ENCODE assay signal across 10 mouse cellular contexts in the genomic region with DNA sequence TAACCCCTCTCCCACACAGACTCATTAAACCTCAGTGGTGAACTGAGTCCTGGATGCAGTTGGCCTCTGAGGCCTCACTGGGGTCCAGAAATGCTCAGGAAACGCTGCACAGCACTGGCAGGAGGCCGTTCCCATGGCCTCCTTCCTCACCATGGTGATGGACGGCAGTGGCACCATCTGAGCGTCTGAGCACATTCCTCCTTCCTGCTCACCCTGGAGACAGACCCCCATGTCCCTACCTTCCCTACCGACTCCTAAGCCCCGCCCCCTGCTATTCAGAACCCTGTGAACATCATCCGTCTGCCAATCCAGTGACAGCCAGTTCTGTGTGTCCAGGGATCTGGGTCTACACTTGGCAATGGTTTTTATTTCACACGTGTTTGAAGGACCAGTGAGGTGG. TPM values are rescaled to one million over a fixed set of nuclear protein-coding genes. Genes with fewer than 3 reads are reported as not detected.
A peak's percentile ranks its signal among the peaks of the same experiment; 100 is the strongest.
DNase-seq lines count a peak whose midpoint lies in the region; ATAC-seq lines count a peak whose summit lies in the region.
"Had no signal": no experiment of that assay in that cellular context is flagged by ENCODE, and none has a peak within 500 bp of the region (broad histone marks: within the 10 kb centered on the region; RNA-seq: fewer than 3 reads in every experiment).

No protein-coding gene starts in this region.

- H3K4me2 ChIP-seq in embryonic facial prominence, embryonic 11.5 days (ENCODE audit: low read depth, low read length): no peak overlapping the region
- no peak overlapping the region for H3K4me2 ChIP-seq in forebrain, embryonic 15.5 days (replicated peaks)
- H3K4me2 ChIP-seq in midbrain, embryonic 12.5 days (replicated peaks): no peak overlapping the region
- H3K4me2 ChIP-seq: liver, embryonic 13.5 days had no signal

- 15% methylated on average over 8 of the region's 8 CpGs for WGBS in embryonic facial prominence, embryonic 11.5 days
- 18% methylated on average over 8 of the region's 8 CpGs for WGBS in embryonic facial prominence, embryonic 10.5 days
- 10% methylated on average over 8 of the region's 8 CpGs for WGBS in forebrain, embryonic 15.5 days
- 5% methylated on average over 8 of the region's 8 CpGs for WGBS in midbrain, embryonic 12.5 days

- H3K36me3 ChIP-seq in embryonic facial prominence, embryonic 11.5 days (replicated peaks; ENCODE audit: control insufficient read depth, insufficient read depth, low read depth, low read length): no peaks in the 10 kb centered on the region
- peaks cover 6% of the 10 kb centered on the region for H3K36me3 ChIP-seq in embryonic facial prominence, embryonic 10.5 days (replicated peaks)
- no peaks in the 10 kb centered on the region for H3K36me3 ChIP-seq in forebrain, embryonic 15.5 days
- no peaks in the 10 kb centered on the region for H3K36me3 ChIP-seq in midbrain, embryonic 12.5 days
- H3K36me3 ChIP-seq: liver, embryonic 13.5 days had no signal

- peaks cover 4% of the 10 kb centered on the region; the same call in 1 of the 2 replicates for H3K4me1 ChIP-seq in embryonic facial prominence, embryonic 11.5 days (ENCODE audit: control insufficient read depth, insufficient read depth, low read length)
- peaks cover 92% of the 10 kb centered on the region for H3K4me1 ChIP-seq in embryonic facial prominence, embryonic 10.5 days
- peaks cover 60% of the 10 kb centered on the region for H3K4me1 ChIP-seq in forebrain, embryonic 15.5 days
- peaks cover 71% of the 10 kb centered on the region for H3K4me1 ChIP-seq in midbrain, embryonic 12.5 days

- no peak overlapping the region for H3K4me3 ChIP-seq in embryonic facial prominence, embryonic 11.5 days (ENCODE audit: low read depth, low read length)
- H3K4me3 ChIP-seq in embryonic facial prominence, embryonic 10.5 days: no peak overlapping the region
- H3K4me3 ChIP-seq in forebrain, embryonic 15.5 days: no peak overlapping the region
- H3K4me3 ChIP-seq in midbrain, embryonic 12.5 days: no peak overlapping the region
- H3K4me3 ChIP-seq: liver, embryonic 13.5 days had no signal

- 0 out of 2 replicates have a peak overlapping the region, but pooled peaks have one; percentile 13 for H3K27ac ChIP-seq in embryonic facial prominence, embryonic 11.5 days (replicated peaks; ENCODE audit: low read depth, low read length)
- H3K27ac ChIP-seq in embryonic facial prominence, embryonic 10.5 days (replicated peaks): no peak overlapping the region; the same call in 1 of the 2 replicates
- H3K27ac ChIP-seq in forebrain, embryonic 15.5 days (replicated peaks): peak overlapping the region; percentile 29
- H3K27ac ChIP-seq in midbrain, embryonic 12.5 days (replicated peaks): peak overlapping the region; percentile 71
- H3K27ac ChIP-seq: liver, embryonic 13.5 days had no signal

- no peaks in the 10 kb centered on the region for H3K9me3 ChIP-seq in embryonic facial prominence, embryonic 11.5 days (replicated peaks; ENCODE audit: control insufficient read depth, low read length)
- no peaks in the 10 kb centered on the region for H3K9me3 ChIP-seq in embryonic facial prominence, embryonic 10.5 days
- no peaks in the 10 kb centered on the region for H3K9me3 ChIP-seq in forebrain, embryonic 15.5 days
- no peaks in the 10 kb centered on the region for H3K9me3 ChIP-seq in midbrain, embryonic 12.5 days
- H3K9me3 ChIP-seq: liver, embryonic 13.5 days had no signal

- no peak for DNase-seq in embryonic facial prominence, embryonic 11.5 days (ENCODE audit: low spot score)
- no peak for DNase-seq in embryonic facial prominence, embryonic 10.5 days (ENCODE audit: low spot score)
- peak; percentile 51 for DNase-seq in ZHBTc4 (ENCODE audit: low read depth, low spot score)
- no peak for DNase-seq in yolk sac, embryonic 10.5 days (ENCODE audit: low spot score)
- no peak for DNase-seq in urinary bladder, postnatal 14 days (ENCODE audit: low spot score)
- no peak for DNase-seq in left cerebral cortex, adult 8-10 months (ENCODE audit: low spot score in 2 of 2)
- DNase-seq: heart, postnatal 4 days; liver, embryonic 13.5 days had no signal

- no peak overlapping the region for H3K9ac ChIP-seq in embryonic facial prominence, embryonic 11.5 days (replicated peaks; ENCODE audit: low read length)
- no peak overlapping the region for H3K9ac ChIP-seq in forebrain, embryonic 15.5 days (replicated peaks)
- no peak overlapping the region for H3K9ac ChIP-seq in midbrain, embryonic 12.5 days (replicated peaks)
- H3K9ac ChIP-seq: liver, embryonic 13.5 days had no signal

- no peak for ATAC-seq in embryonic facial prominence, embryonic 11.5 days (replicated peaks; ENCODE audit: insufficient number of reproducible peaks, low FRiP score, low TSS enrichment, low read depth)
- ATAC-seq in forebrain, embryonic 15.5 days (replicated peaks): peak; percentile 49; the same call in 1 of the 2 replicates
- ATAC-seq in midbrain, embryonic 12.5 days (ENCODE audit: low FRiP score, low read depth): peak; percentile 67

- H3K27me3 ChIP-seq in embryonic facial prominence, embryonic 11.5 days (ENCODE audit: control insufficient read depth, insufficient read depth, low read length): no peaks in the 10 kb centered on the region
- H3K27me3 ChIP-seq in embryonic facial prominence, embryonic 10.5 days (replicated peaks; ENCODE audit: low read depth, poor library complexity, severe bottlenecking): no peaks in the 10 kb centered on the region
- no peaks in the 10 kb centered on the region for H3K27me3 ChIP-seq in forebrain, embryonic 15.5 days
- no peaks in the 10 kb centered on the region for H3K27me3 ChIP-seq in midbrain, embryonic 12.5 days
- H3K27me3 ChIP-seq: liver, embryonic 13.5 days had no signal

RNA-seq across cellular contexts. Expression of a gene that starts 42.6 kb away (rescaled TPM):
- polyA plus RNA-seq in embryonic facial prominence, embryonic 11.5 days (2014; fragmentation: Nextera tagmentation; extraction: Ambion mirVana): 15.5 and 21.7 TPM in 2 replicates
- polyA plus RNA-seq in embryonic facial prominence, embryonic 10.5 days (2016; fragmentation: Nextera tagmentation; extraction: Ambion mirVana): 32.6 and 35.2 TPM in 2 replicates
- 38.8 and 43.9 TPM in 2 replicates for polyA plus RNA-seq in forebrain, embryonic 15.5 days (2015; fragmentation: Nextera tagmentation; extraction: Ambion mirVana)
- 26.2 and 27.4 TPM in 2 replicates for polyA plus RNA-seq in midbrain, embryonic 12.5 days (2016; fragmentation: Nextera tagmentation; extraction: Ambion mirVana)
- total RNA-seq in left cerebral cortex, adult 8-10 months (2022): 10 to 100 TPM; 91.7 to 98.3 (median 95.8) TPM
